Mouse (Mus musculus) erythroblast, embryonic 14.5 days (primary cell): ENCODE results near the gene Nid2.

Experiments used
- GATA1 ChIP-seq: IDR thresholded peaks from 2 replicates; pipeline ENCODE4 v1.6.1; 2012; ENCODE audit warnings: low read length, inconsistent platforms, mixed read lengths
- TAL1 ChIP-seq: IDR thresholded peaks from 3 replicates; pipeline ENCODE4 v1.6.1; 2012; ENCODE audit warnings: low read length, inconsistent platforms, mixed read lengths

GRCm38 (mm10) chr14:19740147-19740738 lies 10.8 kb upstream of the Nid2 start:
- TF ChIP-seq GATA1 (no peak), TAL1 (no peak)
